Mouse (Mus musculus) brown adipose tissue, adult 24 weeks (tissue): ENCODE results near the gene Adgre5. TPM values are rescaled to one million over a fixed set of nuclear protein-coding genes. Genes with fewer than 3 reads are reported as not detected.

Source experiments
- H3K27ac ChIP-seq: fragments of 200-500 bp; replicated peaks from 2 replicates; pipeline ENCODE4 v1.5.1; 2012; ENCODE audit warnings: low read depth, mild to moderate bottlenecking, low read length
- H3K4me1 ChIP-seq: fragments of 200-500 bp; 2 replicates; pipeline ENCODE4 v1.6.1; 2012; ENCODE audit warnings: low read length, mixed read lengths; ENCODE audit not compliant: control insufficient read depth, insufficient read depth, insufficient read length
- H3K4me3 ChIP-seq: fragments of 200-500 bp; 2 replicates; pipeline ENCODE4 v1.5.1; 2012; ENCODE audit warnings: low read depth, mild to moderate bottlenecking, low read length, moderate library complexity; ENCODE audit not compliant: insufficient read depth
- polyA plus RNA-seq: library from polyadenylated mRNA; stranded (reverse); fragments of >200 nt; gene quantifications from 2 replicates; pipeline ENCODE4 v1.2.4, GENCODE M21; 2012; ENCODE audit not compliant: missing spikeins, insufficient read depth, insufficient read length

Gene Adgre5
- polyA plus RNA-seq, 1 experiment, result 34.2 TPM

- Histone ChIP-seq H3K4me3 (peak overlapping the region; percentile 97), H3K4me1 (peaks cover 40% of the 10 kb centered on the region), H3K27ac (peak overlapping the region; percentile 93)
Measured at GRCm38 (mm10) chr8:83739711-83740468, 1.2 kb downstream of the Adgre5 start.

- peak overlapping the region; percentile 93 for H3K27ac ChIP-seq
- peak overlapping the region; percentile 97 for H3K4me3 ChIP-seq
- peaks cover 38% of the 10 kb centered on the region for H3K4me1 ChIP-seq
Measured at GRCm38 (mm10) chr8:83738949-83739710, 2.0 kb downstream of the Adgre5 start.

- Histone ChIP-seq H3K4me1 (peaks cover 37% of the 10 kb centered on the region), H3K27ac (peak overlapping the region; percentile 93), H3K4me3 (peak overlapping the region; percentile 97)
Measured at GRCm38 (mm10) chr8:83737852-83738562, 3.1 kb downstream of the Adgre5 start.

DNA sequence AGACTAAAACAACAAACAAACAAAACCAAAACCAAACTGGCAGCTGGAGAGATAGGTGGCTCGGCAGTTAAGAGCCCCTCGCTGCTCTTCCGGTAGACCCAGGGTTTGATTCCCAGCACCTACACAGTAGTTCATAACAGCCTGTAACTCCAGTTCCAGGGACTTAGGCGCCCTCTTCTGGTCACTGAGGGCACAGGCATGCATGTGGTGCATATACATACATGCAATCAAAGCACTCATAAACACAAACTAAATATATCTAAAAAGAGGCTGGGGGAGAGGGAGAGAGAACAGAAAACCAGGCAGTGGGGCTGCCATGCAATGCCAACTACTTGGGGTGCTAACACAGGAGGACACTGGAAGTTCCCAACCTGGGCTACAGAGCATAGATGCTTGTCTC lies 3.8 kb downstream of the Adgre5 start:
- Histone ChIP-seq H3K4me3 (peak overlapping the region; percentile 97; the same call in 1 of the 2 replicates), H3K27ac (peak overlapping the region; percentile 93)

DNA sequence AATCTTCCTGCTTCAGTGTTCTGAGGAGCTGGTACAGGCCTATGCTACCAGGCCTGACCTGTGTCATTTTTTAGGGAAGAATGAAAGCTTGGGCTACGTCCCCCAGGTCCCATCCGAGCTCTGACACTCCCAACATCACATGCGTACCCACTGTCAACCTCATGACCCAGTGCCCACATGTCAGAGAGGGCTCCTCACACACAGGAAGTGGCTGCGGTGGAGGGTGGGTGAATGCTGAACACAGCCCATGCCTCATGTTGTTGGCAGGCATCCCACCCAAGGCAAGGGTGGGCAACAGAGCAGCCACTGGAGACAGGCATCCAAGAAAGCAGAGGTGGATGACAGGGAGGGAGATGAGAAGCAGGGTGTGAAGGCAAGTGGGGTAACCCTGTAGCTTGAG lies 4.4 kb downstream of the Adgre5 start:
- peaks cover 37% of the 10 kb centered on the region for H3K4me1 ChIP-seq

More for the DNA sequence above, 3.8 kb downstream of the Adgre5 start:
- H3K4me1 ChIP-seq, result peaks cover 37% of the 10 kb centered on the region

GRCm38 (mm10) chr8:83732919-83733318 lies 8.2 kb downstream of the Adgre5 start:
- peaks cover 18% of the 10 kb centered on the region for H3K4me1 ChIP-seq
- H3K4me3 ChIP-seq, result no peak overlapping the region
- H3K27ac ChIP-seq, result no peak overlapping the region

More for the DNA sequence above, 4.4 kb downstream of the Adgre5 start:
- Histone ChIP-seq H3K4me3 (no peak overlapping the region), H3K27ac (no peak overlapping the region)

DNA sequence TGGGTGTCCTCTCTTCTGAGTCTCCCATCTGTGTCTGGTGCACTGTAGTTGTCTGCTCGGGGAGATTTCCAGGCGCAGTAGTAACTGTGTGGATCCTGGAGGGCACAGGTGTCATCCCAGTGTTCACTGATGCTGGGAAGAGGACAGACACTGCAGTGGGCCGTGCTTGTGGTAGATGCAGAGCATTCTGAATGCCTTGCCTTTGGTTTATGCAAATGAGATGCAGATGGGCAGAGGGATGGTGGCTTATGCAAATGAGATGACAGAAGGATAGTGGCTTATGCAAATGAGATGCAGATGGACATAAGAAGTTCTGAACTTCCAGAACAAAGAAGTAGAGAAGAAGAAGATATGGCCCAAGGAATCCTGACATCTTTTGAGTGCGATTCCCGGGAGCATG lies 9.2 kb downstream of the Adgre5 start:
- H3K4me1 ChIP-seq, result peaks cover 9% of the 10 kb centered on the region
- no peak overlapping the region for H3K4me3 ChIP-seq
- H3K27ac ChIP-seq, result no peak overlapping the region

GRCm38 (mm10) chr8:83729009-83729807 lies 11.9 kb downstream of the Adgre5 start:
- Histone ChIP-seq H3K4me3 (no peak overlapping the region), H3K4me1 (no peaks in the 10 kb centered on the region), H3K27ac (no peak overlapping the region)

DNA sequence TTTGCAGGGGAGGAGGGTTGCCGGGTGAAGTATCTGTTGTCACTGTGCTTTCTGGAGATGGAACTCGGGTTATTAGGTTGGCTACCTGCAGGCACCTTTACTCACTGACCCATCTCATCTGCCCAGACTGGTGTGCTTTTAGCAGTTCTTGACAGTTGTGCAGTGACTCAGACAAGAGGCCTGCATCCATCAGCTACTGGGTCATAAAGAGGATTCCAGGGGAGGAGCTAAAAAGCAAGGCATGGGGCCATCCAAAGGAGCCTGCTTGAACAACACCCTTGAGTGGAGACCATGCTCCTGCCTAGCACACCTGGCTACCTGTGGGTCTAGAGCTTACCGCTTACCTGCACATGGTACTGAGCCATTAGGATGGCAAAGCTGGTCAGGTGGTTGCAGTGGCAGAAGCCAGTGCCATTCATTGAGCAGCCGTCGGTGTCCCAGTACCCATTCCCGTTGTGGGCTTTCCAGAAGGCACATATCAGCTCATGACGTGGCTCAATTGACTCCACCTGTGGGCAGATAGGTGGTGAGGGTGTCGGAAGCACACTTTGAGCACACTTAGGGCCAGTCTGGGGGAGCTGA lies 15.5 kb downstream of the Adgre5 start:
- H3K4me3 ChIP-seq, result no peak overlapping the region
- H3K4me1 ChIP-seq, result no peaks in the 10 kb centered on the region; the same call in 1 of the 2 replicates

GRCm38 (mm10) chr8:83724697-83725482 lies 16.2 kb downstream of the Adgre5 start:
- H3K4me3 ChIP-seq, result no peak overlapping the region
- H3K27ac ChIP-seq, result no peak overlapping the region
- no peaks in the 10 kb centered on the region; the same call in 1 of the 2 replicates for H3K4me1 ChIP-seq

More for the DNA sequence above, 15.5 kb downstream of the Adgre5 start:
- no peak overlapping the region for H3K27ac ChIP-seq

DNA sequence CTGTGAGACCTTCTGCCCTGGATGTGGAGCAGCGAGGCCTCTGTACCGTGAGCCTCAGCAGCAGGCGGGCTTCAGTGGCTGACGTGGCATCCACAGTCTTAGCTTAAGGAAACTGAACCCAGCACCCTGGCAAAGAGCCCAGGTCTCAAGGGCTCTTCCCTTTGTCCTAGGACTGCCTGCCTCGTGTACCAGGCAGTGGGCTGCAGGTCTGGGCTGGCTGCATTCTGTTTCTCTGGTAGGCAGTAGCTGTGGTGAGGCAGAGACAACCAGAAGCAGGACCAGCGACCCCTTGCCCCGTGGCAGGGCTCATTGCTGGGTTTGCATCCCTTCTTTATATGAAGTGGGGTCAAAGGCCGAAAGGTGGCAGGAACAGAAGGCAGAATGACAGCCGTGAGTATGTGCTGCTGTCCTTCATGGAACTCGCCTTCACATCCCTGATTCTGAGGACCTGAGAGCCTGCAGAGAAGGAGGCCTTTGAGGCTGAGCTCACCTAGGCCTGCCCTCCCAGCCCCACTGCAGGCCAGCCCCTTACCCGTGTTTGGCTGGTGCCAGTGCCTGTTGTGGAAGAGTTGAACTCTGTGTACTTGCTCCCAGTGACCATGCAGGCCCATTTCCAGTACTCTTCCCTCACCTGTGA lies 17.6 kb downstream of the Adgre5 start:
- no peak overlapping the region for H3K4me3 ChIP-seq
- H3K4me1 ChIP-seq, result no peaks in the 10 kb centered on the region; the same call in 1 of the 2 replicates
- no peak overlapping the region for H3K27ac ChIP-seq

DNA sequence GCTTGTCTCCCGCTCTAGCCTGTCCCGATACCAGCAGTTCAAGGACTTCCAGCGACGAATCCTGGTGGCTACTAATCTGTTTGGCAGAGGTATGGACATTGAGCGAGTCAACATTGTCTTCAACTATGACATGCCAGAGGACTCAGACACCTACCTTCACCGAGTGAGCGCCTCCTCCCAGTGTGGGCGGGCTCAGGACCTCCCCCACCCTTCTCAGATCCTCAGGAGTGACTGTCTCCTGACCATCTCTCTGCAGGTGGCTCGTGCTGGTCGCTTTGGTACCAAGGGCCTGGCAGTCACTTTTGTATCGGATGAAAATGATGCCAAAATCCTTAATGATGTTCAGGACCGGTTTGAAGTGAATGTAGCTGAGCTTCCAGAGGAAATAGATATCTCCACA lies 18.5 kb downstream of the Adgre5 start:
- Histone ChIP-seq H3K4me3 (no peak overlapping the region), H3K27ac (no peak overlapping the region), H3K4me1 (no peaks in the 10 kb centered on the region; the same call in 1 of the 2 replicates)

DNA sequence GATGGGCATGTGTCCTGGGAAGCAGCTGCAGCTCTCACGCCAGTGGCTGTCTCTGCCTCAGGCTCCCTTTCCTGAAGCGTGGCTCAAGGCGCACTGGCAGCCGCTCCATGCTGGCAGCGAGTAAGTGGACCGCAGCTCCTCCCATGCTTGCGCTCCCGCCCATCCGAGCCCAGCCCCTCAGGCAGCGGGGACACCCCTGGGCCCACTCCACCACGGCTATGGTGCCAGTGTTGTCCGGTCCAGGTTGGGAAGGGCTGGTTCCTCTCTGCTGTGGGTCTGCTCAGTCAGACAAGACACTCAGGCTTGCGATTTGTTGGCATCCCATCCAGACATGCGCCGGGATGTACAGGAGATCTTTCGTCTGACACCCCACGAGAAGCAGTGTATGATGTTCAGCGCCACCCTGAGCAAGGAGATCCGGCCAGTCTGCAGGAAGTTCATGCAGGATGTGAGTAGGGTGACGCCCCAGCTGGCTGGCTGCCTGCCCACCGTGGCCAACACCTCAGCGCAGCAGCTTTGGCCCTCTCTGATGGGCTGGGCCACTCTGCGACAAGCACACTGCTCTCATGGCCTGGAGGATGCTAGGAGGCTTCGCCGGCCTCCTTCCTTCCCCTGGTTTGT lies 19.6 kb downstream of the Adgre5 start:
- Histone ChIP-seq H3K4me1 (peaks cover 3% of the 10 kb centered on the region; the same call in 1 of the 2 replicates), H3K4me3 (no peak overlapping the region), H3K27ac (peak overlapping the region; percentile 62)
